Mouse (Mus musculus) G1E (cell line): ENCODE data around the gene Prpf3.

Source experiments
- CTCF ChIP-seq: IDR thresholded peaks from 2 replicates; pipeline ENCODE4 v1.5.1; 2012; ENCODE audit warnings: low read depth, low read length, inconsistent platforms, mixed read lengths
- GATA1 ChIP-seq: IDR thresholded peaks from 2 replicates; pipeline ENCODE4 v1.6.1; 2012; ENCODE audit warnings: borderline replicate concordance, low read length, inconsistent platforms, mixed read lengths
- POLR2AphosphoS5 ChIP-seq: IDR thresholded peaks from 2 replicates; pipeline ENCODE4 v1.6.1; 2012; ENCODE audit warnings: low read depth, low read length, inconsistent platforms; ENCODE audit not compliant: insufficient replicate concordance
- TAL1 ChIP-seq: conservative IDR thresholded peaks from 2 replicates; pipeline ENCODE4 v1.6.1; 2012; ENCODE audit warnings: low read depth, low read length, inconsistent platforms, mixed read lengths

- TF ChIP-seq CTCF (no peak), GATA1 (no peak), TAL1 (no peak), POLR2AphosphoS5 (no peak)
Measured at GRCm38 (mm10) chr3:95904568-95904967, 48.9 kb upstream of the Prpf3 start, which contains the start of gene Car14.
